Mouse (Mus musculus) hindbrain, embryonic 15.5 days (tissue): ENCODE results near the gene BC017158. TPM values are rescaled to one million over a fixed set of nuclear protein-coding genes. Genes with fewer than 3 reads are reported as not detected.

Experiments used
- ATAC-seq: fragments of 200-750 bp; cut with Nextera tagmentation; 2 replicates; pipeline ENCODE4 v1.8.0; 2017; ENCODE audit warnings: low read depth, moderate number of reproducible peaks, moderate TSS enrichment; ENCODE audit not compliant: low FRiP score
- H3K27ac ChIP-seq: fragments of 300-500 bp; sonication (generic); replicated peaks from 2 replicates; pipeline ENCODE4 v1.5.1; 2015; ENCODE audit warnings: mild to moderate bottlenecking, inconsistent platforms
- H3K27me3 ChIP-seq: fragments of 300-500 bp; sonication (generic); 2 replicates; pipeline ENCODE4 v1.6.1; 2015; ENCODE audit warnings: control low read depth, inconsistent platforms
- H3K36me3 ChIP-seq: fragments of 300-500 bp; sonication (generic); 2 replicates; pipeline ENCODE4 v1.6.1; 2015; ENCODE audit warnings: control low read depth, inconsistent platforms
- H3K4me1 ChIP-seq: fragments of 300-500 bp; sonication (generic); replicated peaks from 2 replicates; pipeline ENCODE4 v1.6.1; 2015; ENCODE audit warnings: control low read depth, inconsistent platforms
- H3K4me2 ChIP-seq: fragments of 300-500 bp; sonication (generic); 2 replicates; pipeline ENCODE4 v1.6.1; 2015; ENCODE audit warnings: moderate library complexity, mild to moderate bottlenecking, inconsistent platforms
- H3K4me3 ChIP-seq: fragments of 300-500 bp; sonication (generic); 2 replicates; pipeline ENCODE4 v1.5.1; 2015; ENCODE audit warnings: mild to moderate bottlenecking, inconsistent platforms
- H3K9ac ChIP-seq: fragments of 300-500 bp; sonication (generic); 2 replicates; pipeline ENCODE4 v1.6.1; 2015; ENCODE audit warnings: inconsistent platforms
- H3K9me3 ChIP-seq: fragments of 300-500 bp; sonication (generic); 2 replicates; pipeline ENCODE4 v1.6.1; 2016; ENCODE audit warnings: control low read depth, inconsistent platforms
- WGBS: fragments of 180-500 bp; shearing (Covaris S2); methylation state at CpG from one replicate; pipeline ENCODE4 v1.1.7; 2015; 5-methylcytosine and 5-hydroxymethylcytosine counted together
- polyA plus RNA-seq: library from polyadenylated mRNA; unstranded; fragments of >200 nt; fragmentation: Nextera tagmentation; extraction: Ambion mirVana; gene quantifications from 2 replicates; pipeline ENCODE4 v1.2.1, GENCODE M21; 2015

Gene BC017158
- polyA plus RNA-seq, 1 experiment from 2014 or later: 27.6 TPM

DNA sequence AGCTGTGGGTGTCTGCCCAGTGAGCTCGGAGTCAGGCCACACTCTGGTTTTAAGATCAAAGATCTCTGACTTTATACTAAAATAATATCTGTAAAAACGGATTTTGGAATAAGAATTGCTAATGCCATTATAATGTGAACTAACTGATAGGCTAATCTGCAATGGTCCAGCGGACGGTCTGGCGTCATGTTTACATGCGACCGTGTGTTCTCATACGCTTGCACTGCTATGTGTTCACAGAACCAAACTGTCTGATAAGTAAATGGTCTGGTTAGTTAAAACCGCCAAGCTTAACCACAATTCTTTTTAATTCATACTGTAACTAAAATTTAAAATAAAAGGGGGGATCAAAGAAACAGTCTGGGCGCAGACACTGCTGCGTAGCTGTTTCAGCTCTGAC is 16.2 kb downstream of the BC017158 start:
- Histone ChIP-seq H3K4me2 (no peak overlapping the region), H3K4me1 (0 out of 2 replicates have a peak, but pooled peaks cover 3% of the 10 kb centered on the region), H3K36me3 (0 out of 2 replicates have a peak, but pooled peaks cover 7% of the 10 kb centered on the region), H3K27me3 (no peaks in the 10 kb centered on the region), H3K27ac (no peak overlapping the region), H3K4me3 (no peak overlapping the region), H3K9me3 (no peaks in the 10 kb centered on the region), H3K9ac (no peak overlapping the region)
- ATAC-seq: no peak
- WGBS: 82% methylated on average over 11 of the region's 11 CpGs

DNA sequence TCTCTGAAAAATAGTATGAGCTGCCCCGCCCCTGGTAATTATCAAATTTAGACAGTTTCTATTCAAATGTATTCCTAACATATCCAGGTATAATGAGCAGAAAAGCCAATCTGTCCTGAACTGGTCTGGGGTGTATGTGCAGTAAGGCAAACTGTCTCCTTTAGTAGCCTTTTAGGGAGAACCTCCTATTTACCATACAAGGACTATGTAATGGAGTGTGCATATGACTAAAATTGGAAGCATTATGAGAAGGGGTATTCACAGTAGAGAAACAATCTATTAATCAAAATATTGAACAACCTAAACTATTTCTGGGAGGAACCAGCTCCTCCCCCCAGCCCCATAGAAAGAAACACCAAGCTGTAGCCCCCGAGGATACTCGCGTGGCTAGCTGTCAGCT is 18.2 kb downstream of the BC017158 start:
- 87% methylated on average over 4 of the region's 4 CpGs for WGBS
- H3K36me3 ChIP-seq: peaks cover 19% of the 10 kb centered on the region

DNA sequence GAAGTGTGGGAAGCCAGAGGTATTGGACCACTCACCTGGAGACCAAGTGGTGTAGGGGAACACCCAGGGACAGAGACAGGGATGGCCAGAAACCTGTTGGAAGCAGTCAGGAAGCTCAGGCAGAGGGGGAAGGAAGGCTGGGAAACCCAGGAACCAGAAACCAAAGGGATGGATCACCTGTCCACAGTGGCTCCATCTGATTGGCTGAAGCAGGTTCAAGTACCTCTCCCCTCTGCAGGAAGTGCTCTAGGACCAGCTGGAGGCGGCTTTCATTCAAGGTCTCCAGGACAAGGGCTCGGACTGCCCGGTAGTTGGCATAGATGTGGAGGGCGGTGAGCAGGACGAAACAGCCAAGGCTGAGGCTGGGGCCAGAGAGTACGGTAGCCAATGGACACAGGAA is 21.9 kb downstream of the BC017158 start:
- no peaks in the 10 kb centered on the region for H3K4me1 ChIP-seq
- no peaks in the 10 kb centered on the region for H3K9me3 ChIP-seq
- H3K9ac ChIP-seq: no peak overlapping the region
- H3K27ac ChIP-seq: no peak overlapping the region
- WGBS: 94% methylated on average over 6 of the region's 6 CpGs
- H3K4me2 ChIP-seq: no peak overlapping the region
- no peak overlapping the region for H3K4me3 ChIP-seq
- H3K27me3 ChIP-seq: no peaks in the 10 kb centered on the region
- peaks cover 35% of the 10 kb centered on the region for H3K36me3 ChIP-seq
- no peak for ATAC-seq

More for the DNA sequence above, 18.2 kb downstream of the BC017158 start:
- no peaks in the 10 kb centered on the region for H3K9me3 ChIP-seq
- no peak for ATAC-seq
- H3K4me2 ChIP-seq: no peak overlapping the region
- H3K9ac ChIP-seq: no peak overlapping the region
- H3K4me3 ChIP-seq: no peak overlapping the region
- no peak overlapping the region for H3K27ac ChIP-seq
- H3K27me3 ChIP-seq: no peaks in the 10 kb centered on the region
- H3K4me1 ChIP-seq: 0 out of 2 replicates have a peak, but pooled peaks cover 3% of the 10 kb centered on the region

DNA sequence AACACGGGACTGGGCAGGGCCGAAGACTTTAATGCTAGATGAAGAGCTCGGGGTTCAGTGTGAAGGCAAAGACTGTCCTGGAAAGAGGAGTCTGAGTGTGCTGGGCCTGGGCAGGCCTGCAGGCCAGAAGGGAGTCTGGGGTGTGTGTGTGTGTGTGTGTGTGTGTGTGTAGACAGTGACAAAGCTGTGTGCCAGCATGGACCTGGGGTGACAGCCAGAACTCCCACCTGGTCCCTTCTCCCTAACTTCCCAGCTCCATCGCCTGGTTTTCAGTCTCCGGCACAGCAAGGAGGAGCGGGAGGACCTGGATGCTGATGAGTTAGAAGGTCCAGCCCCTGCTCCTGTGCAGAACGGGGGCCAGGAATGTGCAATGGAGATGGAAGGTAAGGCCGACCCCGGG is 26.5 kb downstream of the BC017158 start:
- 99% methylated on average over 9 of the region's 9 CpGs for WGBS
- ATAC-seq: no peak

DNA sequence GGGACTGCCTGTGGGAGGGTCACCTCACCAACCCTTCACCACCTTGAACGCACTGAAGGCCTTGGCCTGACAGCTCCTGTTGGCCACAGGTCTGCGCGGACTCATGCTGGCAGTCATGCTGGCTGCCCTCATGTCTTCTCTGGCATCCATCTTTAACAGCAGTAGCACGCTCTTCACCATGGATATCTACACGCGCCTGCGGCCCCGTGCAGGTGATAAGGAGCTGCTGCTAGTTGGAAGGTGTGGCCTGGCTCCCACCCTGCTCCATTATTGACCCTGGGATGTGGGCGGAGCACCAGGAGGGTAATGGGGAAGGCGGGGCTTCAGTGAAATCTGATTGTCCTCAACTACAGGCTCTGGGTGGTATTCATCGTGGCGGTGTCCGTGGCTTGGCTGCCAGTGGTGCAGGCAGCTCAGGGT is 27.5 kb downstream of the BC017158 start:
- no peak overlapping the region for H3K27ac ChIP-seq
- no peaks in the 10 kb centered on the region for H3K27me3 ChIP-seq
- H3K4me2 ChIP-seq: no peak overlapping the region
- no peak overlapping the region for H3K9ac ChIP-seq
- no peaks in the 10 kb centered on the region for H3K9me3 ChIP-seq
- 61% methylated on average over 13 of the region's 13 CpGs for WGBS
- H3K4me1 ChIP-seq: no peaks in the 10 kb centered on the region
- peaks cover 21% of the 10 kb centered on the region for H3K36me3 ChIP-seq
- no peak overlapping the region for H3K4me3 ChIP-seq
- no peak for ATAC-seq

More for the DNA sequence above, 26.5 kb downstream of the BC017158 start:
- Histone ChIP-seq H3K27ac (no peak overlapping the region), H3K9me3 (no peaks in the 10 kb centered on the region), H3K9ac (no peak overlapping the region), H3K27me3 (no peaks in the 10 kb centered on the region), H3K36me3 (peaks cover 29% of the 10 kb centered on the region), H3K4me1 (no peaks in the 10 kb centered on the region), H3K4me2 (no peak overlapping the region), H3K4me3 (no peak overlapping the region)

DNA sequence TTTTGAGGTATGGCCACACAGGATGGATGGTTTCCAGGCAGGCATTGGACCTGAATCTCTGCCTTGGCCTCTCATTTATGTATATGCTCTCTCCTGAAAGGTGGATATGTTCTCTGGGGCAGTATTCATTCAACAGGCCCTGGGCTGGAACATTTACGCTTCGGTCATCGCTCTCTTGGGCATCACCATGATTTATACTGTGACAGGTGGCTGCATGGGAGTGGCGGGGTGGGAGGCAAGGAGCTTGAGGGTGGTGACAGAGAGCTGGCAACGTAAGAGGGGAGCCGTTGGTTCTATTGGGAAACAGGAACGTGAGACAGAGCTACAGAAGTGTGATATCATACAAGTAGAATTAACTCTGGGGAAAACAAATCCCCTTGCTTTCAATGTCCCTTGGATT is 30.2 kb downstream of the BC017158 start:
- no peak for ATAC-seq
- no peaks in the 10 kb centered on the region for H3K4me1 ChIP-seq
- 80% methylated on average over 7 of the region's 7 CpGs for WGBS
- H3K36me3 ChIP-seq: peaks cover 10% of the 10 kb centered on the region; the same call in 1 of the 2 replicates
- H3K27me3 ChIP-seq: no peaks in the 10 kb centered on the region
- no peaks in the 10 kb centered on the region for H3K9me3 ChIP-seq
- H3K9ac ChIP-seq: no peak overlapping the region
- H3K4me3 ChIP-seq: no peak overlapping the region
- H3K27ac ChIP-seq: no peak overlapping the region
- no peak overlapping the region for H3K4me2 ChIP-seq

DNA sequence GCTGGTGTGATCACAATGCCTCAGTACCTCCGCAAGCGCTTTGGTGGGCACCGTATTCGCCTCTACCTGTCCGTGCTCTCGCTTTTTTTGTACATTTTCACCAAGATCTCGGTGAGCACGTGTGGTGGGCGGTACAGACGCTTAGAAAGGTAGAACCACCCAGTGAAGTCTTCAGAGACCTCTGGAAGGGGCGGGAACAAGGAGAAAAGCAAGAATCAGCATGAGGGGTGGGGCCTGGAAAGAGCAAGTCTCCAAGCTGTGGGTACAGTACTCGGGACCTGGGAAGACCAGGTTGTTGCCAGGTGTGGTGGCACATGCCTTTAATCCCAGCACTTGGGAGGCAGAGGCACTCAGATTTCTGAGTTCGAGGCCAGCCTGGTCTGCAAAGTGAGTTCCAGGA is 30.6 kb downstream of the BC017158 start:
- no peak for ATAC-seq
- Histone ChIP-seq H3K27ac (no peak overlapping the region), H3K36me3 (peaks cover 9% of the 10 kb centered on the region; the same call in 1 of the 2 replicates), H3K9ac (no peak overlapping the region), H3K27me3 (no peaks in the 10 kb centered on the region), H3K9me3 (no peaks in the 10 kb centered on the region), H3K4me2 (no peak overlapping the region), H3K4me1 (no peaks in the 10 kb centered on the region), H3K4me3 (no peak overlapping the region)
- WGBS: 71% methylated on average over 13 of the region's 13 CpGs

DNA sequence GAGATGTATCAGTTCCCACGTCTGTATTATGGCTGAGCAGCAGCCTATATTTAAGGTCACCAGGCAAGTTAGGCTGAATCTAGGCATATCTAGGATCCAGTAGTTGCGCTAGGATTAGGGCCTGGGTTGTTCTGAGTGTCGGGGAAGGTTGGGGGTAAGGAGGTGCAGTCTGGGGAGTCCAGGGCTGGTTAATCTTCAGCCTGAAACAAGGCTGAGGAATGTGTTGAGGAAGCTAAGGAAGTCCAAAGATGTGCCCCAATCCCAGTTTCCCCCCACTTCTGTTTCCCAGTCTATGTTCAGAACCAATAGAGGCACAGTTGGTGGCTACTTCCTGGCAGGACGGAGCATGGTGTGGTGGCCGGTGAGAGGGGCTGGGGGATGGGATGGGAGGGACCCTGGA is 31.9 kb downstream of the BC017158 start:
- WGBS: 73% methylated on average over 5 of the region's 5 CpGs
- H3K27me3 ChIP-seq: no peaks in the 10 kb centered on the region
- H3K4me3 ChIP-seq: no peak overlapping the region
- no peak overlapping the region for H3K4me2 ChIP-seq
- H3K27ac ChIP-seq: no peak overlapping the region
- no peaks in the 10 kb centered on the region for H3K9me3 ChIP-seq
- H3K36me3 ChIP-seq: no peaks in the 10 kb centered on the region
- H3K9ac ChIP-seq: no peak overlapping the region
- H3K4me1 ChIP-seq: no peaks in the 10 kb centered on the region
- ATAC-seq: no peak

DNA sequence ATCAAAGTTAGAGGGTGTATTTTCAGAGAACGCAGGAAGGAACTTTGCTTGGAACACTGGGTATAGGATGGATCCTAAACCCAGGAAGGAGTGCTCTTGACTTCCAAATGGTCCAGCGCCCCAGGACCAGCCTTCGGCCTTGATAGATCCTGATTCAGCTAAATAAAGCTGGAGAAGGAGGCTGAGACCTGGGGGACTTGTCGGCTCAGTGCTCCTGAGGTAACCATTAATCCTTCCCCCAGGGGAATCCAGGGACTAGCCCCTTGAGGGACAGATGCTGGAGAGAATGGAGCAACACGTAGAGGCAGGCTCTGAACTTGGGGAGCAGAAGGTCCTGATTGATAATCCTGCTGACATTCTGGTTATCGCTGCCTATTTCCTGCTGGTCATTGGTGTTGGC is 32.6 kb downstream of the BC017158 start, which contains the start of gene Slc5a2:
Gene Slc5a2, plus strand, starts transcription at position 247 of the 400 bp plus-strand sequence.
- ATAC-seq: no peak
- Histone ChIP-seq H3K27ac (no peak within 1 kb of the TSS), H3K4me3 (no peak within 1 kb of the TSS), H3K4me2 (no peak within 1 kb of the TSS), H3K4me1 (no peaks in the 10 kb centered on the region), H3K9ac (no peak within 1 kb of the TSS), H3K9me3 (no peaks in the 10 kb centered on the region), H3K36me3 (no peaks in the 10 kb centered on the region), H3K27me3 (no peaks in the 10 kb centered on the region)
- WGBS: 86% methylated on average over 6 of the region's 6 CpGs

DNA sequence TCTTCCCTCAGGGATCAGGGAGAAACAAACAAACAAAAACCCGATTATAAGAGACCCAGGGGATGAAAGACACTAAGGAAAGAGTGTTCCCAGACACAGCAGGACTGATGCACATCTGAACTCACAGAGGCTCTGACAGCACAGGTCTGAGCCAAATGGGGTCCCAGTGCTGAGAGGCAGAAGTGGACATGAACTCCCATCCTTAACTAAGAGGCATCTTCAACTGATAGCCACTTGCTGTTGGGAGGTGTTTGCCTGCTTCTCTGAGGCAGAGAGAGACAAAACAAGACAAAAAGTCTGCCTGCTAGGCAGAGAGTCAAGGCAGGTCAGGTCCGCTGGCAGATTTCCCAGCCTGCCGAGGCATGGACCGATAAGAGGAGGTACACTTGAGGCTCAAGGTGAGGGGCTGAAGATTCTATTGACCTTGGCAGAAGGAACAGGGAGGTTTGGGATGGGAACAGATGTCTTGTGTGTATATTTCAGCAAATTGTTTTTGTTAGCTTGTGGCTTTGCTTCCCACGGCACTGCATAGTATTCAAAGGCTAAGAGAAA is 41.1 kb downstream of the BC017158 start:
- no peaks in the 10 kb centered on the region for H3K9me3 ChIP-seq
- H3K4me2 ChIP-seq: no peak overlapping the region
- peaks cover 2% of the 10 kb centered on the region; the same call in 1 of the 2 replicates for H3K27me3 ChIP-seq
- no peak overlapping the region for H3K4me3 ChIP-seq
- no peak overlapping the region for H3K27ac ChIP-seq
- no peaks in the 10 kb centered on the region for H3K36me3 ChIP-seq
- no peak for ATAC-seq
- H3K4me1 ChIP-seq: peaks cover 10% of the 10 kb centered on the region
- H3K9ac ChIP-seq: no peak overlapping the region
- 46% methylated on average over 5 of the region's 5 CpGs for WGBS

DNA sequence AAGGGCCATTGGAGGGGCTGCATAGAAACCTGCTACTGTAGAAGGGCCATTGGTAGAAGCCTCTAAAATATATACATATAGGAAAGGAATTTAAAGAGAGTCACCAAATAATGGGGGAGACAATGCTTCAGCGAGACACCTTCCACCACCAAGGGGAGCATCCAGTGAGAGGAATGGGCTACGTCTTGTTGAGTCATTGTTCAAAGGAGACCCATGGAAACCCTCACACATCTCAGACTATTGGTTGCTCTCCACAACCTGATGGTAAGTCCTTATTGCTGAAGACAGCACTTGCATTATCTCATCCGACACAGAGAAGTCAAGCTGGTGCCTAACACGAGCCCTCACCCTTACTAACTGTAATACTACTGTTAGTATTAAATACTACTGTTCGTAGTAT is 42.2 kb downstream of the BC017158 start:
- Histone ChIP-seq H3K27me3 (peaks cover 8% of the 10 kb centered on the region; the same call in 1 of the 2 replicates), H3K36me3 (no peaks in the 10 kb centered on the region), H3K9me3 (no peaks in the 10 kb centered on the region), H3K27ac (no peak overlapping the region), H3K4me2 (no peak overlapping the region), H3K4me1 (peaks cover 12% of the 10 kb centered on the region), H3K9ac (no peak overlapping the region), H3K4me3 (no peak overlapping the region)
- WGBS: 94% methylated on average over 5 of the region's 5 CpGs
- ATAC-seq: no peak

DNA sequence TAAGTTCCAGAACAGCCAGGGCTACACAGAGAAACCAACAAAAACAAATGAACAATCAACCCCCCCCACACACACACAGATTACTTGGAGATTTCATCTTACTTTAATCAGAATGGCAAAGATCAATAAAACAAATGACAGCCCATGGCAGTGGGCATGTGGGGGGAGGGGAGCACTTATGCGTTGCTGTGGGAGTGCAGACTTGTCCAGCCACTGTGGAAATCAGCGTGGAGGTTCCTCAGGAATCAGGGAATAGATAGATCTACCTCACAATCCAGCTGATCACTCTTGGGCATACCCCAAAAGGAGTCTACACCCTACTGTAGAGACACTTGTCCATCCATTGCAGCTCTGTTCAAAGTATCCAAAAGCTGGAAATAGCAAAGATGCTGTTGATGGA is 43.0 kb downstream of the BC017158 start:
- no peak for ATAC-seq
- Histone ChIP-seq H3K9me3 (no peaks in the 10 kb centered on the region), H3K9ac (no peak overlapping the region), H3K36me3 (no peaks in the 10 kb centered on the region), H3K27me3 (peaks cover 8% of the 10 kb centered on the region; the same call in 1 of the 2 replicates), H3K4me1 (peaks cover 12% of the 10 kb centered on the region), H3K4me2 (no peak overlapping the region), H3K4me3 (no peak overlapping the region), H3K27ac (no peak overlapping the region)
- 67% methylated on average over 2 of the region's 2 CpGs for WGBS

DNA sequence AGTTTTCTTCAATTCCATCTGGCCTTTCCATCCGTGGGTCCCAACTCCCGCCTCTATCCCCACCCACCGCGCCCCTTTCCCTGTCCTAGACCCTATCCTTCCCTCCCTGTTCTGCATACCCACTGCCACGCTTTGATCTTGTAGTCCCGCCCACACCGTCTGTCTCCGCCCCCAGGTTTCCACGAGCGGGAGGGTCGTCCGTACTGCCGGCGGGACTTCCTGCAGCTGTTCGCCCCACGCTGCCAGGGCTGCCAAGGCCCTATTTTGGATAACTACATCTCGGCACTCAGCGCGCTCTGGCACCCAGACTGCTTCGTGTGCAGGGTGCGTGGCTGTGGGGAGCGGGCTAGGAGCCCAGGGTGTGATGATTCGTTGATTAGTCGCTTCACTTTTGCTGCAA is 45.4 kb downstream of the BC017158 start:
- Histone ChIP-seq H3K9ac (peak overlapping the region; percentile 36), H3K4me3 (peak overlapping the region; percentile 39), H3K9me3 (no peaks in the 10 kb centered on the region), H3K36me3 (no peaks in the 10 kb centered on the region), H3K27me3 (peaks cover 8% of the 10 kb centered on the region; the same call in 1 of the 2 replicates), H3K27ac (no peak overlapping the region; the same call in 1 of the 2 replicates), H3K4me1 (peaks cover 17% of the 10 kb centered on the region), H3K4me2 (peak overlapping the region; percentile 69)
- no peak; the same call in 1 of the 2 replicates for ATAC-seq
- WGBS: 13% methylated on average over 24 of the region's 24 CpGs
